Mouse (Mus musculus) cerebellum, adult 2 months (tissue): Measurements from ENCODE around the gene Arhgap24. TPM values are rescaled to one million over a fixed set of nuclear protein-coding genes. Genes with fewer than 3 reads are reported as not detected.
"Not testable (repeated sequence)": the region's sequence is repeated elsewhere in the genome, so short reads cannot be mapped to it uniquely, and the experiment has no call there.

Source experiments
- DNase-seq, 2 experiments: peaks; one replicate each; pipeline ENCODE4 v3.0.0; 2021
- H3K27ac ChIP-seq: fragments of 200-500 bp; 2 replicates; pipeline ENCODE4 v1.5.1; 2012; ENCODE audit warnings: low read length, control low read depth, inconsistent platforms; ENCODE audit not compliant: insufficient read depth
- H3K27me3 ChIP-seq: fragments of 200-500 bp; 2 replicates; pipeline ENCODE4 v1.6.1; 2012; ENCODE audit warnings: inconsistent platforms, mild to moderate bottlenecking, low read length, moderate library complexity; ENCODE audit not compliant: control insufficient read depth, insufficient read depth
- H3K4me1 ChIP-seq: fragments of 200-500 bp; 2 replicates; pipeline ENCODE4 v1.6.1; 2011; ENCODE audit warnings: low read length; ENCODE audit not compliant: control insufficient read depth, insufficient read depth
- H3K4me3 ChIP-seq: fragments of 200-500 bp; replicated peaks from 2 replicates; pipeline ENCODE3; 2011; ENCODE audit warnings: mild to moderate bottlenecking, low read depth, low read length, control low read depth; ENCODE audit not compliant: insufficient read depth
- CTCF ChIP-seq: fragments of 200-500 bp; IDR thresholded peaks from 2 replicates; pipeline ENCODE4 v1.5.1; 2011; ENCODE audit warnings: low read depth, mild to moderate bottlenecking, control low read depth, low read length, moderate library complexity, borderline replicate concordance; ENCODE audit not compliant: insufficient read depth
- POLR2A ChIP-seq: fragments of 200-500 bp; IDR thresholded peaks from 2 replicates; pipeline ENCODE4 v1.6.1; 2011; ENCODE audit warnings: low read length, control low read depth, borderline replicate concordance; ENCODE audit not compliant: insufficient read depth
- WGBS: fragments of 180-500 bp; shearing (Covaris S2); methylation state at CpG from one replicate; pipeline ENCODE4 v1.1.7; 2018; 5-methylcytosine and 5-hydroxymethylcytosine counted together
- polyA plus RNA-seq: library from polyadenylated mRNA; depleted of rRNA; stranded (reverse); fragments of >200 nt; gene quantifications from 2 replicates; pipeline ENCODE4 v1.2.3, GENCODE M21; 2012

Arhgap24 gene
- polyA plus RNA-seq, 1 experiment: 11.3 TPM

DNA sequence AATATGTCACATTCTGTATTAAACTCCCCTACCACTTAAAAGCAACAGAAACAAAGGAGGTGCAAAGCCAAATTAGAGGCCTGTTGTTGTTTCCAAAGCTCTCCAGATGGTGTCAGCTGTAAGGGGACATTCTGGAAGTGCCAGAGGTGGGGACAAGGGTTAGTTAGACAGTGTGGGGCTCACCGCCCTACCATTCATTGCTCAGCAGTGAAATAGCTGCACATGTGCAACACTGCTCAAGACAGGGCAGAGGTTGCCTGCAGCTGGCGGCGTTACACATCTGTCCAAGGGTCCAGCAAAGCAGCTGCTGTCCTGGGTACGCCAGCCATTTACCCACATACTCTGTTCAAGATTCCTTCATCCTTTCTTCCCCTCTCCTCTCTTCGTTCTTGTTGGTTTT is 387.0 kb downstream of the Arhgap24 start:
- DNase-seq: no peak
- TF ChIP-seq CTCF: no peak
- 66% methylated on average over 5 of the region's 5 CpGs for WGBS
- no peak overlapping the region for H3K27ac ChIP-seq
- no peaks in the 10 kb centered on the region for H3K4me1 ChIP-seq
- H3K27me3 ChIP-seq: no peaks in the 10 kb centered on the region
- no peak overlapping the region for H3K4me3 ChIP-seq

- not testable (repeated sequence) for H3K27ac ChIP-seq, DNase-seq, H3K4me1 ChIP-seq, H3K27me3 ChIP-seq, H3K4me3 ChIP-seq
- 88% methylated on average over 9 of the region's 9 CpGs for WGBS
Observed at GRCm38 (mm10) chr5:102872996-102873395, 391.8 kb downstream of the Arhgap24 start.

DNA sequence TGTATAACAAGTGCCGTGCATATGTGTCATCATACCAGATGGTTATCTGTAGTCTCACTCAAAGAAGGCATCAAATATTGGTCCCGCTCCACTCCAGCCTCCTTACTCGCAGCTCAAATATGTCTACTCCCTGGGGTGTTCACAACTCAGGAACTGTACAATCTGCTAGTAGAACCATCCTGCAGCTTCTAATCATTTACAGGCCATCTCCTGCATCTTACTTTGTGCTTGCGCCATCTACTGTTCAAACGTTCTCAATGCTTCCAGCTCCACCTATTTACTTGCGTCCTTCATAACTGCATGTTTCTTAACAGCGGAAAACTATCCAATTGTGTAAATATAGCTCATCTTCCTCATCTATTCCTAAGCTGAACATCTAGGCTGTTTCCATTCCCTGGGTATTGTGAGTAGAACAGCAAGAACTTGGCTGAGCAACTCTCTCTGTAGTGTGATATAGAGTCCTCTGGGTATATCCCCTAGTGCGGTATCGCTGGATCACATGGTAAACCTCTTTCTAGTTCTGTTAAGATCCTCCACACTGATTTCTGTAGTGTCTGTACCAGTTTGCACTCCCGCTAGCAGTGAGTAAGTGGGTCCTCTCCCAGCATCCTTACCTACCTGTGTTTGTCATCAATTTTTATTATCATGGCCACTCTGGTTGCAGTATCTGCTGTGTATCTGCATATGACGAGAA is 393.6 kb downstream of the Arhgap24 start:
- Histone ChIP-seq H3K4me1 (no peaks in the 10 kb centered on the region), H3K27ac (no peak overlapping the region), H3K27me3 (no peaks in the 10 kb centered on the region), H3K4me3 (no peak overlapping the region)
- 30% methylated on average over 11 of the region's 11 CpGs for WGBS
- peak; percentile 51 to 65 for DNase-seq
- TF ChIP-seq POLR2A (no peak), CTCF (peak; percentile 52; the same call in 1 of the 2 replicates)

GRCm38 (mm10) chr5:102875628-102876027 is 394.4 kb downstream of the Arhgap24 start:
- TF ChIP-seq CTCF (no peak), POLR2A (no peak)
- Histone ChIP-seq H3K4me1 (no peaks in the 10 kb centered on the region), H3K27me3 (no peaks in the 10 kb centered on the region), H3K4me3 (no peak overlapping the region), H3K27ac (no peak overlapping the region)
- 69% methylated on average over 16 of the region's 16 CpGs for WGBS
- DNase-seq: no peak

GRCm38 (mm10) chr5:102888482-102889162 is 407.4 kb downstream of the Arhgap24 start:
- Histone ChIP-seq H3K4me3 (no peak overlapping the region), H3K4me1 (no peaks in the 10 kb centered on the region), H3K27ac (no peak overlapping the region), H3K27me3 (no peaks in the 10 kb centered on the region; the same call in 1 of the 2 replicates)
- TF ChIP-seq POLR2A: no peak
- no peak for TF ChIP-seq CTCF
- 86% methylated on average over 14 of the region's 14 CpGs for WGBS
- no peak for DNase-seq

DNA sequence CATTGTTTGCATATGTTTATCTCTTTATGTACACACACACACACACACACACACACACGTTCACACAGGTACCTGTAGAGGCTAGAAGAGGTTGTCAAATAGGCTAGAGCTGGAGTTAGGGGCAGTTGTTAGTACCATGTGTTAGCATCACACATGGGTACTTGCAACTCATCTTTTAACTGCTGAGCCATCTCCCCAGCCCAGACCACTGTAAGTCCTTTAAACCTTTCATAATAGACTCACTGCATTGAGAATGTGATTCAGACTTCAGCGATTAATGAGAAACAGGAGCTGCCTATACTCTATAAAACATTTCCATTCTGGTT is 407.9 kb downstream of the Arhgap24 start:
- H3K4me3 ChIP-seq: no peak overlapping the region
- H3K27me3 ChIP-seq: no peaks in the 10 kb centered on the region; the same call in 1 of the 2 replicates
- no peak for DNase-seq
- H3K27ac ChIP-seq: no peak overlapping the region
- no peaks in the 10 kb centered on the region for H3K4me1 ChIP-seq
- TF ChIP-seq POLR2A: no peak
- no peak for TF ChIP-seq CTCF
- WGBS: 91% methylated on average over 2 of the region's 2 CpGs

DNA sequence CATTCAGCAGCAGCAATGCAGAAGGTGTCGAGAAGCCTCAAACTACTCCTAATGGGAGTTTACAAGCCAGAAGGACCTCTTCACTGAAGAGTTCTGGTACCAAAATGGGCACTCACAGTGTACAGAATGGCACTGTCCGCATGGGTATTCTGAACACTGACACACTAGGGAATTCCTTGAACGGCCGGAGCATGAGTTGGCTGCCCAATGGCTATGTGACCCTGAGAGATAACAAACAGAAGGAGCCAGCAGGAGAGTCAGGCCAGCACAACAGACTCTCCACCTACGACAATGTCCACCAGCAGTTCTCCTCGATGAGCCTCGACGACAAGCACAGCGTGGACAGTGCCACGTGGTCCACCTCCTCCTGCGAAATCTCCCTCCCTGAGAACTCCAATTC is 411.0 kb downstream of the Arhgap24 start:
- H3K27me3 ChIP-seq: no peaks in the 10 kb centered on the region; the same call in 1 of the 2 replicates
- TF ChIP-seq CTCF (no peak), POLR2A (no peak)
- WGBS: 79% methylated on average over 11 of the region's 11 CpGs
- H3K4me1 ChIP-seq: no peaks in the 10 kb centered on the region
- no peak overlapping the region for H3K27ac ChIP-seq
- no peak for DNase-seq
- no peak overlapping the region for H3K4me3 ChIP-seq

DNA sequence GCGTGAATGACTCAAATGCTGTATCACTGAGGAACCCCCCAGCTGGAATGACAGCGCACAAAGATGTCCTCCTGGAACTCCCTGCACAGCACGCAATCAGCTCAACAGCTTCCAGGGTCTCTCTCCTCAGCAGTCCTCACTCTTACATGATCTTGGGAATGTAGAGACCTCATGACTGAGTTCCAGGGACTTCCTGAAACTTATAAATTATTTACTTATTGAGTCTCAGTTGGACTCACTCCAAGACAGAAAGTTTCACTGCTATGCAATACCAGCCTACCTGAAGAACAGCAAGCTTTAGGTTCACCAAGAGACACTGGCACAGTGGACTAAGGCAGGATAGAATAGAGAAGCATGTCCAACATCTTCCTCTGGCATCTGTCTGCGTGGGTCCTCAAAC is 417.1 kb downstream of the Arhgap24 start:
- TF ChIP-seq POLR2A (no peak), CTCF (no peak)
- WGBS: 90% methylated on average over 4 of the region's 4 CpGs
- Histone ChIP-seq H3K27ac (no peak overlapping the region), H3K4me1 (no peaks in the 10 kb centered on the region), H3K27me3 (no peaks in the 10 kb centered on the region), H3K4me3 (no peak overlapping the region)
- no peak for DNase-seq
